Mouse (Mus musculus): Measurements from ENCODE around the gene Rdh16f2. TPM values are rescaled to one million over a fixed set of nuclear protein-coding genes. Genes with fewer than 3 reads are reported as not detected.

Gene Rdh16f2
- not detected for polyA plus RNA-seq (2017; shearing (Covaris generic))

DNA sequence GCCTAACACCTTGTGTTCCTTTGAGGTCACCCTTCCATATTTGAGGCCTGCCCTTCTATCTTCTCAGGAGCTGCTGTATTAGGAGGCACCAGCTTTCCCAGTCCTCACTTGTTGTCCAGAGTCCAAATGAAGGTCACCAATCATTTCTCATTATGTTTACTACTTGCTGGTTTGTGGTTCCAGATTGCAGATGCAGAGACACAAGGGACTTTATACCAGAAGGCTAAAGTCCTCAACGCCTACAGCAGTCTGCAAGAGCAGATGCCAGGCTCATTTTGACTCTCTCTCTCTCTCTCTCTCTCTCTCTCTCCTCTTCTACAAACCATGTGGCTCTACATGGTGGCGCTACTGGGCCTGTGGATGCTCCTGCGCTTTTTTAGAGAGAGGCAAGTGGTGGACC lies at the start of gene Rdh16f2:
Rdh16f2 (plus strand) TSS at position 243 of the 400 bp plus-strand sequence.

DNA sequence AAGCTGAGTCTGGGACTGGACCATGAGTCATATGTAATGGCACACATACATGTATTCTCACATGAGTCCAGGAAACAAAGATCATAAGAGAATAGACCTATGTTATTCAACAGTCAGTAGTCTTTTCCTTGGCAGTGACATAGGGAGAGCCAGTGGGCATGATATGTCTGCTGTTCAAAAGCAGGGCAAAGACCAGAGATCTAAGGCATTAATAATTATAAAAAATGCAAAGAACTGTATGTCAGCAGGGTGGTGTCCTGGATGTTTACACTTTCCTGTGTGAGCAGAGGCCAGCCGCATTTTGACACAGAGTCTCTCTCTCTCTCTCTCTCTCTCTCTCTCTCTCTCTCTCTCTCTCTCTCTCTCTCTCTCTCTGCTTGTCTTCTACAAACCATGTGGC lies 16.6 kb upstream of the Rdh16f2 start, which contains the start of gene Rdh19:
Rdh19 (plus strand) TSS at position 301 of the 400 bp plus-strand sequence.

DNA sequence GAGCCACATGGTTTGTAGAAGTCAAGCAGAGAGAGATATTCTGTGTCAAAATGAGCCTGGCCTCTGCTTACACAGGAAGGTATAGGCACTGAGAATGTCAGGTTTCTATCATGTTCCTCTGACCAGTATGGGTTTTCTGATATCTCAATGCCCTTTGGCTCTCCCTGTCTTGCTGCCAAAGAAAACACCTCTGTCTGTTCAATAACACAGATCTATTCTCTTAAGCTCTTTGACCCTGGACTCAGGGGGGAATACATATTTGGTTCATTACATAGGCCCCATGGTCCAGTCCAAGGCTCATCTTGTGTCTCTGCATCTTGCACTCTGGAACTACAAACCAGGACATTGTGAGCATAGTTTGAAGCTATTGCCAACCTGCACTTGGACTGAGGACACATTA lies 22.3 kb downstream of the Rdh16f2 start, which contains the start of gene Rdh7:
Rdh7 (minus strand) TSS at position 213 of the 400 bp plus-strand sequence.

DNA sequence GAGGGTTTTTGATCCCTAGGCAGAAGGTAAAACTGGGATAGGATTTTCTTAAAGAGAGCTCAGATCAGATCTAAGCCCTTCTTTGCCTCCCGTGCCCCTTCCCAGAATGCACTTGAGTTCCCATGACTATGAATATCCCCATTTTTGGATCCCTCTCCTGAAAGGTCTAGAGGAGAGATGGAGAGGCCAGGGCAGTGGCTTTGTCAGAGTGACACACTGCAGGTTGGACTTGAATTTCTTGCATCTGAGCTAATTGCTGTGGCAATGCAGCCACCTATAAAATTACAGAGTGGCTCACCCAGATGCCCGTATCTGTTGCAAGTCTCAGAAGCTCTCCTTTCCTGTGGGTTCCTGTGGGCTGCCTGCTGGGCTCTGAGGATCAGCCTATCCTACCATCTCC lies 31.9 kb downstream of the Rdh16f2 start, which contains the start of gene Sdr9c7:
Sdr9c7 (plus strand) TSS at position 301 of the 400 bp plus-strand sequence.

Other genes with a start within 250 kb of the Rdh16f2 start
- gene Lrp1, start 245.3 kb upstream of the Rdh16f2 start, polyA plus RNA-seq (2017; shearing (Covaris generic)) = 0.31 TPM
- gene Stat6, start 223.5 kb upstream of the Rdh16f2 start, polyA plus RNA-seq (2017; shearing (Covaris generic)) = 249 TPM
- gene Nemp1, start 199.6 kb upstream of the Rdh16f2 start, polyA plus RNA-seq (2017; shearing (Covaris generic)) = 10.4 TPM
- gene Nab2, start 197.9 kb upstream of the Rdh16f2 start, polyA plus RNA-seq (2017; shearing (Covaris generic)) = 67.4 TPM
- not detected for gene Myo1a, start 161.3 kb upstream of the Rdh16f2 start, polyA plus RNA-seq (2017; shearing (Covaris generic))
- gene Tac2, start 142.0 kb upstream of the Rdh16f2 start, polyA plus RNA-seq (2017; shearing (Covaris generic)) = 0.28 TPM
- 0.67 TPM for gene Zbtb39, start 126.9 kb upstream of the Rdh16f2 start, polyA plus RNA-seq (2017; shearing (Covaris generic))
- gene Gpr182, start 114.7 kb upstream of the Rdh16f2 start, polyA plus RNA-seq (2017; shearing (Covaris generic)) = 0.06 TPM
- gene Rdh1, start 106.8 kb upstream of the Rdh16f2 start, polyA plus RNA-seq (2017; shearing (Covaris generic)) = 0.18 TPM
- gene Rdh16f1, start 106.7 kb upstream of the Rdh16f2 start, polyA plus RNA-seq (2017; shearing (Covaris generic)) = not detected
- 1.1 TPM for gene Rdh9, start 90.1 kb upstream of the Rdh16f2 start, polyA plus RNA-seq (2017; shearing (Covaris generic))
- not detected for gene Rdh16, start 65.3 kb upstream of the Rdh16f2 start, polyA plus RNA-seq (2017; shearing (Covaris generic))
- gene Rdh19, start 16.5 kb upstream of the Rdh16f2 start, polyA plus RNA-seq (2017; shearing (Covaris generic)) = not detected
- not detected for gene Rdh7, start 22.3 kb downstream of the Rdh16f2 start, polyA plus RNA-seq (2017; shearing (Covaris generic))
- not detected for gene Sdr9c7, start 32.0 kb downstream of the Rdh16f2 start, polyA plus RNA-seq (2017; shearing (Covaris generic))
- not detected for gene Hsd17b6, start 141.1 kb downstream of the Rdh16f2 start, polyA plus RNA-seq (2017; shearing (Covaris generic))
- 16.1 TPM for gene Prim1, start 148.7 kb downstream of the Rdh16f2 start, polyA plus RNA-seq (2017; shearing (Covaris generic))
- gene Naca, start 169.1 kb downstream of the Rdh16f2 start, polyA plus RNA-seq (2017; shearing (Covaris generic)) = 553 TPM
- gene Ptges3, start 192.5 kb downstream of the Rdh16f2 start, polyA plus RNA-seq (2017; shearing (Covaris generic)) = 129 TPM
- 1,208 TPM for gene Atp5b, start 216.8 kb downstream of the Rdh16f2 start, polyA plus RNA-seq (2017; shearing (Covaris generic))
- gene Baz2a, start 225.1 kb downstream of the Rdh16f2 start, polyA plus RNA-seq (2017; shearing (Covaris generic)) = 73.2 TPM

All from CD4-positive, CD25-positive, alpha-beta regulatory T cell (primary cell).